Mouse (Mus musculus): ENCODE measurements around the gene Sncb. TPM values are rescaled to one million over a fixed set of nuclear protein-coding genes. Genes with fewer than 3 reads are reported as not detected.

Gene Sncb
- polyA plus RNA-seq, 1 experiment from 2014 or later = not detected

- Histone ChIP-seq H3K4me3 (ENCODE audit: low read depth, low read length) (no peak overlapping the region), H3K27me3 (replicated peaks; ENCODE audit: control insufficient read depth, insufficient read depth, low read length) (peaks cover 50% of the 10 kb centered on the region), H3K4me1 (replicated peaks; ENCODE audit: control insufficient read depth, insufficient read depth, low read length) (no peaks in the 10 kb centered on the region; the same call in 1 of the 2 replicates), H3K4me2 (no peak overlapping the region), H3K36me3 (ENCODE audit: control insufficient read depth, insufficient read depth, low read length) (no peaks in the 10 kb centered on the region), H3K27ac (ENCODE audit: low read depth, low read length) (no peak overlapping the region), H3K9me3 (ENCODE audit: control insufficient read depth, low read length) (no peaks in the 10 kb centered on the region), H3K9ac (ENCODE audit: low read depth, low read length) (no peak overlapping the region)
- ATAC-seq (replicated peaks; ENCODE audit: low FRiP score) (no peak), DNase-seq (ENCODE audit: low spot score) (no peak)
- 37% methylated on average over 12 of the region's 12 CpGs for WGBS
Measured at GRCm38 (mm10) chr13:54754169-54755080, 12.0 kb downstream of the Sncb start.

- no peaks in the 10 kb centered on the region for H3K9me3 ChIP-seq (ENCODE audit: control insufficient read depth, low read length)
- ATAC-seq (replicated peaks; ENCODE audit: low FRiP score) (no peak), DNase-seq (ENCODE audit: low spot score) (no peak)
- H3K27ac ChIP-seq (ENCODE audit: low read depth, low read length) = no peak overlapping the region
- no peaks in the 10 kb centered on the region for H3K36me3 ChIP-seq (ENCODE audit: control insufficient read depth, insufficient read depth, low read length)
- H3K27me3 ChIP-seq (replicated peaks; ENCODE audit: control insufficient read depth, insufficient read depth, low read length) = peaks cover 52% of the 10 kb centered on the region
- H3K9ac ChIP-seq (ENCODE audit: low read depth, low read length) = no peak overlapping the region
- H3K4me3 ChIP-seq (ENCODE audit: low read depth, low read length) = no peak overlapping the region
- WGBS = 61% methylated on average over 6 of the region's 6 CpGs
- no peaks in the 10 kb centered on the region; the same call in 1 of the 2 replicates for H3K4me1 ChIP-seq (replicated peaks; ENCODE audit: control insufficient read depth, insufficient read depth, low read length)
- no peak overlapping the region for H3K4me2 ChIP-seq
Measured at GRCm38 (mm10) chr13:54753733-54754132, 12.7 kb downstream of the Sncb start.

- DNase-seq (ENCODE audit: low spot score) (no peak), ATAC-seq (replicated peaks; ENCODE audit: low FRiP score) (no peak)
- WGBS = 62% methylated on average over 10 of the region's 10 CpGs
Measured at GRCm38 (mm10) chr13:54752656-54753055, 13.7 kb downstream of the Sncb start.

GRCm38 (mm10) chr13:54750699-54751098, 15.7 kb downstream of the Sncb start:
- WGBS = 3% methylated on average over 8 of the region's 8 CpGs

More at GRCm38 (mm10) chr13:54752656-54753055, 13.7 kb downstream of the Sncb start:
- H3K4me2 ChIP-seq = no peak overlapping the region
- no peaks in the 10 kb centered on the region for H3K36me3 ChIP-seq (ENCODE audit: control insufficient read depth, insufficient read depth, low read length)
- H3K4me1 ChIP-seq (replicated peaks; ENCODE audit: control insufficient read depth, insufficient read depth, low read length) = no peaks in the 10 kb centered on the region; the same call in 1 of the 2 replicates
- H3K27me3 ChIP-seq (replicated peaks; ENCODE audit: control insufficient read depth, insufficient read depth, low read length) = peaks cover 53% of the 10 kb centered on the region
- H3K4me3 ChIP-seq (ENCODE audit: low read depth, low read length) = no peak overlapping the region
- no peak overlapping the region for H3K27ac ChIP-seq (ENCODE audit: low read depth, low read length)
- H3K9ac ChIP-seq (ENCODE audit: low read depth, low read length) = no peak overlapping the region
- no peaks in the 10 kb centered on the region for H3K9me3 ChIP-seq (ENCODE audit: control insufficient read depth, low read length)

GRCm38 (mm10) chr13:54749864-54750411, 16.5 kb downstream of the Sncb start, which contains the start of gene Gprin1:
Gene Gprin1 (minus strand): TSS chr13:54749874.
- Histone ChIP-seq H3K4me2 (peak within 1 kb of the TSS; percentile 80), H3K4me3 (ENCODE audit: low read depth, low read length) (peak within 1 kb of the TSS; percentile 59), H3K27me3 (replicated peaks; ENCODE audit: control insufficient read depth, insufficient read depth, low read length) (peaks cover 53% of the 10 kb centered on the region), H3K9ac (ENCODE audit: low read depth, low read length) (no peak within 1 kb of the TSS), H3K9me3 (ENCODE audit: control insufficient read depth, low read length) (no peaks in the 10 kb centered on the region), H3K27ac (ENCODE audit: low read depth, low read length) (no peak within 1 kb of the TSS), H3K4me1 (replicated peaks; ENCODE audit: control insufficient read depth, insufficient read depth, low read length) (no peaks in the 10 kb centered on the region; the same call in 1 of the 2 replicates), H3K36me3 (ENCODE audit: control insufficient read depth, insufficient read depth, low read length) (no peaks in the 10 kb centered on the region)
- WGBS = 5% methylated on average over 29 of the region's 29 CpGs
- ATAC-seq (replicated peaks; ENCODE audit: low FRiP score) (no peak), DNase-seq (ENCODE audit: low spot score) (no peak)

More at GRCm38 (mm10) chr13:54750699-54751098, 15.7 kb downstream of the Sncb start:
- H3K27ac ChIP-seq (ENCODE audit: low read depth, low read length) = no peak overlapping the region
- no peaks in the 10 kb centered on the region for H3K9me3 ChIP-seq (ENCODE audit: control insufficient read depth, low read length)
- no peak overlapping the region for H3K4me3 ChIP-seq (ENCODE audit: low read depth, low read length)
- H3K27me3 ChIP-seq (replicated peaks; ENCODE audit: control insufficient read depth, insufficient read depth, low read length) = peaks cover 56% of the 10 kb centered on the region
- DNase-seq (ENCODE audit: low spot score) (no peak), ATAC-seq (replicated peaks; ENCODE audit: low FRiP score) (no peak)
- no peaks in the 10 kb centered on the region for H3K36me3 ChIP-seq (ENCODE audit: control insufficient read depth, insufficient read depth, low read length)
- H3K4me2 ChIP-seq = no peak overlapping the region
- H3K9ac ChIP-seq (ENCODE audit: low read depth, low read length) = no peak overlapping the region
- H3K4me1 ChIP-seq (replicated peaks; ENCODE audit: control insufficient read depth, insufficient read depth, low read length) = no peaks in the 10 kb centered on the region; the same call in 1 of the 2 replicates

- Histone ChIP-seq H3K4me2 (peak overlapping the region; percentile 80), H3K9me3 (ENCODE audit: control insufficient read depth, low read length) (no peaks in the 10 kb centered on the region), H3K4me1 (replicated peaks; ENCODE audit: control insufficient read depth, insufficient read depth, low read length) (no peaks in the 10 kb centered on the region; the same call in 1 of the 2 replicates), H3K9ac (ENCODE audit: low read depth, low read length) (no peak overlapping the region), H3K36me3 (ENCODE audit: control insufficient read depth, insufficient read depth, low read length) (no peaks in the 10 kb centered on the region), H3K27me3 (replicated peaks; ENCODE audit: control insufficient read depth, insufficient read depth, low read length) (peaks cover 52% of the 10 kb centered on the region), H3K27ac (ENCODE audit: low read depth, low read length) (no peak overlapping the region), H3K4me3 (ENCODE audit: low read depth, low read length) (peak overlapping the region; percentile 59)
- WGBS = 4% methylated on average over 65 of the region's 100 CpGs
- ATAC-seq (replicated peaks; ENCODE audit: low FRiP score) (peak; percentile 41; the same call in 1 of the 2 replicates), DNase-seq (ENCODE audit: low spot score) (peak; percentile 52)
Measured at GRCm38 (mm10) chr13:54749061-54749863, 17.1 kb downstream of the Sncb start.

- Histone ChIP-seq H3K9ac (ENCODE audit: low read depth, low read length) (no peak overlapping the region), H3K27ac (ENCODE audit: low read depth, low read length) (no peak overlapping the region), H3K27me3 (replicated peaks; ENCODE audit: control insufficient read depth, insufficient read depth, low read length) (peaks cover 49% of the 10 kb centered on the region), H3K9me3 (ENCODE audit: control insufficient read depth, low read length) (no peaks in the 10 kb centered on the region), H3K4me2 (peak overlapping the region; percentile 80; the same call in 1 of the 2 replicates), H3K4me3 (ENCODE audit: low read depth, low read length) (peak overlapping the region; percentile 59; the same call in 1 of the 2 replicates), H3K4me1 (replicated peaks; ENCODE audit: control insufficient read depth, insufficient read depth, low read length) (no peaks in the 10 kb centered on the region; the same call in 1 of the 2 replicates), H3K36me3 (ENCODE audit: control insufficient read depth, insufficient read depth, low read length) (no peaks in the 10 kb centered on the region)
- WGBS = 59% methylated on average over 10 of the region's 10 CpGs
- DNase-seq (ENCODE audit: low spot score) (no peak), ATAC-seq (replicated peaks; ENCODE audit: low FRiP score) (no peak)
Measured at GRCm38 (mm10) chr13:54748721-54749060, 17.7 kb downstream of the Sncb start.

GRCm38 (mm10) chr13:54748190-54748589, 18.2 kb downstream of the Sncb start:
- Histone ChIP-seq H3K4me2 (no peak overlapping the region), H3K27ac (ENCODE audit: low read depth, low read length) (no peak overlapping the region), H3K27me3 (replicated peaks; ENCODE audit: control insufficient read depth, insufficient read depth, low read length) (peaks cover 49% of the 10 kb centered on the region), H3K36me3 (ENCODE audit: control insufficient read depth, insufficient read depth, low read length) (no peaks in the 10 kb centered on the region), H3K4me1 (replicated peaks; ENCODE audit: control insufficient read depth, insufficient read depth, low read length) (no peaks in the 10 kb centered on the region; the same call in 1 of the 2 replicates), H3K9me3 (ENCODE audit: control insufficient read depth, low read length) (no peaks in the 10 kb centered on the region), H3K9ac (ENCODE audit: low read depth, low read length) (no peak overlapping the region), H3K4me3 (ENCODE audit: low read depth, low read length) (no peak overlapping the region)
- ATAC-seq (replicated peaks; ENCODE audit: low FRiP score) (no peak), DNase-seq (ENCODE audit: low spot score) (no peak)
- WGBS = 76% methylated on average over 8 of the region's 8 CpGs
